Mouse (Mus musculus) lung, embryonic 14.5 days (tissue): Measurements from ENCODE around the gene Iqschfp. TPM values are rescaled to one million over a fixed set of nuclear protein-coding genes. Genes with fewer than 3 reads are reported as not detected.

Experiments
- ATAC-seq: fragments of 200-750 bp; cut with Nextera tagmentation; 2 replicates; pipeline ENCODE4 v1.8.0; 2017; ENCODE audit warnings: mild to moderate bottlenecking, moderate TSS enrichment, moderate library complexity; ENCODE audit not compliant: insufficient read depth
- DNase-seq: peaks from one replicate; pipeline ENCODE4 v3.0.0-alpha.2; 2015
- H3K27ac ChIP-seq: fragments of 300-500 bp; sonication (generic); 2 replicates; pipeline ENCODE4 v1.5.1; 2014; ENCODE audit warnings: low read depth, mild to moderate bottlenecking, moderate library complexity
- H3K27me3 ChIP-seq: fragments of 300-500 bp; sonication (generic); 2 replicates; pipeline ENCODE4 v1.6.1; 2014; ENCODE audit warnings: low read length, control low read depth; ENCODE audit not compliant: insufficient read depth
- H3K36me3 ChIP-seq: fragments of 300-500 bp; sonication (generic); 2 replicates; pipeline ENCODE4 v1.6.1; 2014; ENCODE audit warnings: control low read depth; ENCODE audit not compliant: insufficient read depth
- H3K4me1 ChIP-seq: fragments of 300-500 bp; sonication (generic); 2 replicates; pipeline ENCODE4 v1.6.1; 2014; ENCODE audit warnings: antibody characterized with exemption, control low read depth; ENCODE audit not compliant: insufficient read depth
- H3K4me2 ChIP-seq: fragments of 300-500 bp; sonication (generic); 2 replicates; pipeline ENCODE4 v1.6.1; 2014; ENCODE audit warnings: mild to moderate bottlenecking
- H3K4me3 ChIP-seq: fragments of 300-500 bp; sonication (generic); 2 replicates; pipeline ENCODE4 v1.5.1; 2014; ENCODE audit warnings: low read depth, low read length
- H3K9ac ChIP-seq: fragments of 300-500 bp; sonication (generic); 2 replicates; pipeline ENCODE4 v1.6.1; 2014
- H3K9me3 ChIP-seq: fragments of 300-500 bp; sonication (generic); 2 replicates; pipeline ENCODE4 v1.6.1; 2016; ENCODE audit warnings: low read depth, low read length, control low read depth
- CTCF ChIP-seq: IDR thresholded peaks from 2 replicates; pipeline ENCODE4 v1.5.1; 2016; ENCODE audit warnings: antibody characterized with exemption, low read depth
- WGBS: fragments of 180-500 bp; shearing (Covaris S2); extraction: QIAGEN DNeasy Blood & Tissue Kit; methylation state at CpG from one replicate; pipeline ENCODE4 v1.1.7; 2014; 5-methylcytosine and 5-hydroxymethylcytosine counted together
- polyA plus RNA-seq: library from polyadenylated mRNA; unstranded; fragments of >200 nt; fragmentation: Nextera tagmentation; extraction: Ambion mirVana; gene quantifications from 2 replicates; pipeline ENCODE4 v1.2.1, GENCODE M21; 2014

The Iqschfp gene
- polyA plus RNA-seq, 1 experiment from 2014 or later, result not detected

DNA sequence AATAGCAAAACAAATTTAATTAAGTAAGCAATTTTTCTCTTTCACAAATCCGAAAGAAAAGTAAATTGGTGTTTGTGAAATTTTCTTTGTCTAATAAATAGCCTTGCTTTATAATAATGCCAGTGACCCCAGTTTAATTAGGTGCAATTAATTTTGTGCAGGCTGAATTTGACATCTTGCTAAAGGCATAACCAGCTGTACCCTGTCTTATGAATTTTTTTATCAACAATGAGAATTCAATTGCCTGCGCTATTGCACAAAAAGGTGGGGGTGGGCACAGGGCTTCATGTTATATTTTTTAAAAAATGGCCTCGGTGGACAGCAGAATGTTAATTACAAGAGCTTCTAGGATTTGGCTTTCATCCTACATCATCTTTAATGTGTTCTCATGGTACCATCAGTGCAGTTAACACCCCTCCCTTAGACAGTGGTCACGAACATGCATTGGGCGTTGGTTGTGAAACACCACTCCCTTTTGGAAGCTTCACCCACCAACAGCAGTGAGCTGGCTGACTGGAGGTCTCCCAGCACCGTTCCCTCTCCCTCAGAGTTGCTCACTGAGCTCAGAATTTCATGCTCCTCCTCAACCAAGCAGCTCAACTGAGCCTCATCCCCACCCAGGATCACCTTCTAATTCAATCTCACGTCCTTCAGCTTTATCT, 714.0 kb downstream of the Iqschfp start:
- 47% methylated on average over 7 of the region's 7 CpGs for WGBS
- no peak overlapping the region for H3K27ac ChIP-seq
- no peaks in the 10 kb centered on the region for H3K36me3 ChIP-seq
- H3K9ac ChIP-seq, result no peak overlapping the region
- no peaks in the 10 kb centered on the region for H3K9me3 ChIP-seq
- ATAC-seq (peak; percentile 64; the same call in 1 of the 2 replicates), DNase-seq (peak; percentile 69)
- H3K4me3 ChIP-seq, result no peak overlapping the region
- no peak for TF ChIP-seq CTCF
- no peaks in the 10 kb centered on the region for H3K27me3 ChIP-seq
- no peak overlapping the region for H3K4me2 ChIP-seq
- 0 out of 2 replicates have a peak, but pooled peaks cover 3% of the 10 kb centered on the region for H3K4me1 ChIP-seq

DNA sequence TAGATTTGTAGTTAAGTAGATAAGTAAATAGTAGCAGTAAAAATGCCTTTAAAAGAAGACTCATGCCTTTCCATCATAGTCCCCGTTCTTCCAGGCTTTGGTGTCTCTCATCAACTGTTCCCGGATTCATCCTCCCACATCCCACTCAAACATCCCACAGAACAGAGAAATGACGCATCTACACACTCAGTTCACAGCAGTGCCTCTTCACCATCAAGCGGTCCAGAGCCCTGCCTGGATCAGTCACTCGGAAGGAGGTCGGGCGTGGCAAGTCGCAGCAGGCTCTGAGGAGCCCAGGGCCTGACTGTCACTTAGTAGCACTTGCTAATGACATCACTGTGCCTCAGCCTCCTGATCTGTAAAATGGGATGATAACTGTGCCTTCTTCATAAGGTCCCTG, 714.7 kb downstream of the Iqschfp start:
- no peak overlapping the region for H3K9ac ChIP-seq
- no peaks in the 10 kb centered on the region for H3K27me3 ChIP-seq
- WGBS, result 93% methylated on average over 8 of the region's 8 CpGs
- H3K9me3 ChIP-seq, result no peaks in the 10 kb centered on the region
- 0 out of 2 replicates have a peak, but pooled peaks cover 3% of the 10 kb centered on the region for H3K4me1 ChIP-seq
- no peak overlapping the region for H3K4me2 ChIP-seq
- no peak overlapping the region for H3K27ac ChIP-seq
- ATAC-seq (no peak), DNase-seq (no peak)
- no peak for TF ChIP-seq CTCF
- no peaks in the 10 kb centered on the region for H3K36me3 ChIP-seq
- H3K4me3 ChIP-seq, result no peak overlapping the region

DNA sequence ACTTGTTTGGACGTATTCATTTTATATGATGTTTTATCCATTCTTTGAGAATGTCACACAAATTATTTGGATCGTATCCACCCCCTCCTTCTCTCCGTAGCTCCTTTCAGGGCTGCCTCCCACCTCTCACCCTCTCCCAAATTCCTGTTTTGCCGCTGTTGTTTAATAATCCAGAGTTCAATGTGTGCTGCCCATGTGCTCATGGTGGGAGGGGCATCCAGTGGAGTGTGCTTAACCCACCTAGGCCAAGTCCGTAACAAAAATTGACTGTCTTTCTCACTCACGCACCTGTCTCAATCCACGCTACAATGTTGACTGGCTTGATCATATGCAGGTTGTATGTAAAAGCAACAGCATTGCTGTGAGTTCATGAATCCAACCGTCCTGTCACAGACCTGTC, 715.3 kb downstream of the Iqschfp start:
- DNase-seq (no peak), ATAC-seq (no peak)
- Histone ChIP-seq H3K4me1 (no peaks in the 10 kb centered on the region), H3K9ac (no peak overlapping the region), H3K4me2 (no peak overlapping the region), H3K36me3 (no peaks in the 10 kb centered on the region), H3K4me3 (no peak overlapping the region), H3K27ac (no peak overlapping the region), H3K9me3 (no peaks in the 10 kb centered on the region), H3K27me3 (no peaks in the 10 kb centered on the region)
- WGBS, result 81% methylated on average over 8 of the region's 8 CpGs
- TF ChIP-seq CTCF, result no peak

DNA sequence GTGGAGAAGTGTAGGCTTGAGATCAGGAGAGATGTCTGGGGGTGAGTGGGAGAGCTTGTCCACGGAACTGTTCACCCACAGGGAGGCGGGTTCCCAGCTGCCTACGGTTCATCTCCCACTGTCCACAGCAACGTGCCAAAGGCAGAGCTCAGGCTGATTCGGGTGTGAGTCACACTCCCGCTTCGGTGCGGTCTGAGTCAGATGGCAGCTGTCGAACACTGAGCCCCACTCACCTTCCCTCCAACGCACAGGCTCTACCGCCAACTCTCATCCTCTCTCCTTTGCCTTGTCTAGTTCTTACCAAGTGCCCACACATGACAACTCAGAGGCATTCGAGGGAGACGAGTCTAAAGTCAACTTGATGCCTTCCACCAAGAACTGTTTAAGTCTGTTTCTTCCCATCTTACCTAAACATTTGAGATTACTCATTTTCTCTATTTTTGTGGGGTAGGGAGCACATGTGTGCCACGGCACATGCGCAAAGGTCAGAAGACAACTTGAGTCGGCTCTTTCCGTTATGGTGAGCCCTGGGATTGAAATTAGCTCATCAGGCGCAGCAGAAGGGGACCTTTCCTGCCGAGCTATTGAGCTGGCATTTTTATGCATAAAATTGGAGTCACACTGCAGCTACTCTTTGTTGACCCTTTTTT, 716.9 kb downstream of the Iqschfp start:
- Histone ChIP-seq H3K4me3 (no peak overlapping the region), H3K36me3 (no peaks in the 10 kb centered on the region), H3K9me3 (no peaks in the 10 kb centered on the region), H3K27me3 (no peaks in the 10 kb centered on the region), H3K9ac (no peak overlapping the region), H3K4me2 (no peak overlapping the region), H3K27ac (no peak overlapping the region), H3K4me1 (no peaks in the 10 kb centered on the region)
- ATAC-seq, result peak; percentile 33; the same call in 1 of the 2 replicates
- DNase-seq, result no peak
- WGBS, result 77% methylated on average over 19 of the region's 19 CpGs
- TF ChIP-seq CTCF, result no peak

DNA sequence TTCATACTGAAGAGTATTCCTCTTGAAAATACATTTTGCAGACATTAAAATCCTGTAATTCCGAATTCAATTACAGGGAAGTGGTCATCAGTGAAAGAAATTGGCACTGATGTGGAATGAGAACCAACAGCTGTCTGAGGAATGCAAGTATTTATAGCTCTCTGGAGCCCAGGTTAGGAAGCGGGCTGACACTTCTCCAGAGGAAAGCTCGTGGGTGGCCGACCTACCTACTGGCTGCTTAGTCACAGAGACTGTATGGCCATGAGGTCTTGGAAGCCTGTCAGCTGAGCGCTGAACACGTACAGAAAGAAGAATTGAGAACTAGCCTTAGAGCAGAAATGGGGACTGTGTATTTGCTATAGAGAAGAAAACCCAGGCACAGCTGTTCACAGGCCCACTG, 718.0 kb downstream of the Iqschfp start:
- no peaks in the 10 kb centered on the region for H3K4me1 ChIP-seq
- ATAC-seq (no peak), DNase-seq (peak; percentile 49)
- H3K9me3 ChIP-seq, result no peaks in the 10 kb centered on the region
- no peak overlapping the region for H3K4me3 ChIP-seq
- TF ChIP-seq CTCF, result no peak
- no peak overlapping the region for H3K27ac ChIP-seq
- whole genome bisulfite sequencing, result 43% methylated on average over 6 of the region's 6 CpGs
- H3K27me3 ChIP-seq, result no peaks in the 10 kb centered on the region
- H3K36me3 ChIP-seq, result no peaks in the 10 kb centered on the region
- no peak overlapping the region for H3K4me2 ChIP-seq
- H3K9ac ChIP-seq, result no peak overlapping the region

DNA sequence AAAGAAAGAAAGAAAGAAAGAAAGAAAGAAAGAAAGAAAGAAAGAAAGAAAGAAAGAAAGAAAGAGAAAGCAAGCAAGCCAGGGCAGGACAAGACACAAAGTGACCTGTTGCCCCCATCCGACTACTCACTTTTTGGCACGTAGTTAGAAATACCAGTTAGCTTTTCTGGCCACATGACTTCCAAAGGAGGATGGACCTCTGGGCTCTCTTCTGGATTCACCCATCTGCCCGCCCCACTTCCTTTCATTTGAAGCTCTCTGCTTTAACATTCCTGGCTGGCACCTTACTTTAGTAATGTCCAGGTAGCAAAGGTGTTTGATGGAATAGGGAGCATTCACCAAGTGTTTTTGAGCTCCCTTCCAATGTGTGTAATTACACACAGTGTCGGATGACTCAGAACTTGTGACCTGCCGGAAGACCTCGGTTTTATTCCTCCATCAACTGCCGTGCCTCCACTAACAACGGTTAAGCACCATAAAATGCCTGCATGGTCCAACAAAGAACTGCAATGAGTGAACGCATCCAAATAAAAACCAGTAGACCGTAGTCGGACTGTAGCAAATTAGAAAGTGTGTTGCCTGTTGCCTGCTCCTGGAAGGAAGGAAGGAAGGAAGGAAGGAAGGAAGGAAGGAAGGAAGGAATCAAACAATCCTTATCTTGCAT, 718.7 kb downstream of the Iqschfp start:
- no peak overlapping the region for H3K9ac ChIP-seq
- 86% methylated on average over 11 of the region's 11 CpGs for WGBS
- DNase-seq (no peak), ATAC-seq (no peak)
- no peak for TF ChIP-seq CTCF
- H3K27me3 ChIP-seq, result no peaks in the 10 kb centered on the region
- H3K9me3 ChIP-seq, result no peaks in the 10 kb centered on the region
- no peak overlapping the region for H3K4me2 ChIP-seq
- H3K4me3 ChIP-seq, result no peak overlapping the region
- no peaks in the 10 kb centered on the region for H3K4me1 ChIP-seq
- H3K27ac ChIP-seq, result no peak overlapping the region
- no peaks in the 10 kb centered on the region for H3K36me3 ChIP-seq
